Mouse (Mus musculus) midbrain, embryonic 12.5 days (tissue): ENCODE measurements around the gene Mettl7a3. TPM values are rescaled to one million over a fixed set of nuclear protein-coding genes. Genes with fewer than 3 reads are reported as not detected.
"Not testable (repeated sequence)": the region's sequence is repeated elsewhere in the genome, so short reads cannot be mapped to it uniquely, and the experiment has no call there.

Experiments
- ATAC-seq: fragments of 200-750 bp; cut with Nextera tagmentation; 2 replicates; pipeline ENCODE4 v1.8.0; 2017; ENCODE audit warnings: low read depth, moderate TSS enrichment, moderate library complexity; ENCODE audit not compliant: low FRiP score
- H3K27ac ChIP-seq: fragments of 300-500 bp; sonication (generic); replicated peaks from 2 replicates; pipeline ENCODE4 v1.5.1; 2016; ENCODE audit warnings: mild to moderate bottlenecking
- H3K27me3 ChIP-seq: fragments of 300-500 bp; sonication (generic); 2 replicates; pipeline ENCODE4 v1.6.1; 2016; ENCODE audit warnings: mild to moderate bottlenecking
- H3K36me3 ChIP-seq: fragments of 300-500 bp; sonication (generic); 2 replicates; pipeline ENCODE4 v1.6.1; 2016
- H3K4me1 ChIP-seq: fragments of 300-500 bp; sonication (generic); 2 replicates; pipeline ENCODE4 v1.6.1; 2016
- H3K4me2 ChIP-seq: fragments of 300-500 bp; sonication (generic); replicated peaks from 2 replicates; pipeline ENCODE4 v1.6.1; 2016; ENCODE audit warnings: mild to moderate bottlenecking, moderate library complexity
- H3K4me3 ChIP-seq: fragments of 300-500 bp; sonication (generic); 2 replicates; pipeline ENCODE4 v1.5.1; 2016; ENCODE audit warnings: mild to moderate bottlenecking
- H3K9ac ChIP-seq: fragments of 300-500 bp; sonication (generic); replicated peaks from 2 replicates; pipeline ENCODE4 v1.6.1; 2016; ENCODE audit warnings: mild to moderate bottlenecking, moderate library complexity
- H3K9me3 ChIP-seq: fragments of 300-500 bp; sonication (generic); 2 replicates; pipeline ENCODE4 v1.6.1; 2016; ENCODE audit warnings: mild to moderate bottlenecking
- WGBS: fragments of 180-500 bp; shearing (Covaris S2); methylation state at CpG from one replicate; pipeline ENCODE4 v1.1.7; 2016; 5-methylcytosine and 5-hydroxymethylcytosine counted together
- polyA plus RNA-seq: library from polyadenylated mRNA; unstranded; fragments of >200 nt; fragmentation: Nextera tagmentation; extraction: Ambion mirVana; gene quantifications from 2 replicates; pipeline ENCODE4 v1.2.1, GENCODE M21; 2016

The Mettl7a3 gene
- not detected in 2 replicates for polyA plus RNA-seq

GRCm38 (mm10) chr15:100334629-100335028, at the start of gene Mettl7a3:
Gene Mettl7a3 (plus strand): TSS chr15:100334929.
- Histone ChIP-seq H3K9me3 (no peaks in the 10 kb centered on the region), H3K36me3 (no peaks in the 10 kb centered on the region), H3K27me3 (no peaks in the 10 kb centered on the region), H3K27ac (no peak within 1 kb of the TSS), H3K4me1 (no peaks in the 10 kb centered on the region), H3K4me3 (no peak within 1 kb of the TSS), H3K4me2 (no peak within 1 kb of the TSS), H3K9ac (no peak within 1 kb of the TSS)
- ATAC-seq, result no peak
- 87% methylated on average over 10 of the region's 10 CpGs for WGBS

GRCm38 (mm10) chr15:100288980-100289379, 45.7 kb upstream of the Mettl7a3 start:
- H3K9ac ChIP-seq, result no peak overlapping the region
- 93% methylated on average over 6 of the region's 6 CpGs for WGBS
- no peaks in the 10 kb centered on the region for H3K9me3 ChIP-seq
- no peak overlapping the region for H3K4me2 ChIP-seq
- H3K36me3 ChIP-seq, result no peaks in the 10 kb centered on the region
- ATAC-seq, result no peak
- no peak overlapping the region for H3K27ac ChIP-seq
- H3K27me3 ChIP-seq, result no peaks in the 10 kb centered on the region
- H3K4me3 ChIP-seq, result no peak overlapping the region
- H3K4me1 ChIP-seq, result no peaks in the 10 kb centered on the region

DNA sequence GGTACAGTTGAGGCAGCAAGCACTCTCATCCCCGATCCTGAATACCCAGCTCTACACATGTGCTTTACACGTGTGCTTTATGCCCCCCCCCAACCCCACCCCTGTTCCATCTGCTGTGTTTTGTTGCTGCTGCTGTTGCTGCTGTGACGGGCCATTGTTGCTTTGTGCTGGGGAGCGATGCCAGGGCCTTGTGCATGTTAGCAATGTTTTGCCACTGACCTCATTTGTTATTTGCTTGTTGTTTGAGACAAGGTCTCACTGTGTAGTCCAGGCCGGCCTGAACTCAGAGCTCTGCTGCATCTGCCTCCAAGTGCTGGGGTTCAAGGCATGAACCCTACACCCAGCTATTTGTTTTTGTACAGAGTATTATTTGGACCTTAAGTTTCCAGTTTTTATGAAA, 43.9 kb upstream of the Mettl7a3 start:
- Histone ChIP-seq H3K36me3 (no peaks in the 10 kb centered on the region), H3K9ac (no peak overlapping the region), H3K27ac (no peak overlapping the region), H3K4me1 (no peaks in the 10 kb centered on the region), H3K4me3 (no peak overlapping the region), H3K4me2 (no peak overlapping the region), H3K27me3 (no peaks in the 10 kb centered on the region), H3K9me3 (no peaks in the 10 kb centered on the region)
- 78% methylated on average over 5 of the region's 5 CpGs for WGBS
- ATAC-seq, result no peak

GRCm38 (mm10) chr15:100292326-100292725, 42.4 kb upstream of the Mettl7a3 start:
- H3K4me1 ChIP-seq, result no peaks in the 10 kb centered on the region
- H3K27me3 ChIP-seq, result no peaks in the 10 kb centered on the region
- no peaks in the 10 kb centered on the region for H3K9me3 ChIP-seq
- no peak overlapping the region for H3K9ac ChIP-seq
- H3K4me3 ChIP-seq, result no peak overlapping the region
- no peak overlapping the region for H3K4me2 ChIP-seq
- whole genome bisulfite sequencing, result 82% methylated on average over 7 of the region's 7 CpGs
- no peak overlapping the region for H3K27ac ChIP-seq
- no peak for ATAC-seq
- no peaks in the 10 kb centered on the region for H3K36me3 ChIP-seq

DNA sequence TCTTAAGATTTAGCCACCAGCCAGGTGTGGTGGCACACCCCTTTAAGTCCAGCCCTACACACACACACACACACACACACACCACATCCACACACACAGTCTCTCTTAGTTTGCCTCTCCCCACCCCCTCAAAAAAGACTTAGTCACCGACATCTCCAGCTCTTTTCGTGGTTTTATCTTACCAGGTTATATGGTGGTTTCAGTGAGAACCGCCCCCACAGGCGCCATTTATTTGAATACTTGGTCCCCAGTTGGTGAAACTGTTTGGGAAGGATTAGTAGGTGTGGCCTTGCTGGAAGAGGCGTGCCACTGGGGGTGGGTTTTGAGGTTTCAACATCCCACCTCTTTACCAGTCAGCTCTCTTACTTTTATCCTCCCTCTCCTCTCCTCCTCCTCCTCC, 36.9 kb upstream of the Mettl7a3 start:
- H3K4me2 ChIP-seq, result no peak overlapping the region
- no peaks in the 10 kb centered on the region for H3K36me3 ChIP-seq
- H3K9ac ChIP-seq, result no peak overlapping the region
- no peaks in the 10 kb centered on the region for H3K9me3 ChIP-seq
- H3K4me1 ChIP-seq, result no peaks in the 10 kb centered on the region
- 91% methylated on average over 5 of the region's 5 CpGs for WGBS
- no peak overlapping the region for H3K4me3 ChIP-seq
- no peaks in the 10 kb centered on the region for H3K27me3 ChIP-seq
- no peak overlapping the region for H3K27ac ChIP-seq
- no peak for ATAC-seq

- H3K27me3 ChIP-seq, result no peaks in the 10 kb centered on the region
- H3K9me3 ChIP-seq, result no peaks in the 10 kb centered on the region
- peaks cover 7% of the 10 kb centered on the region; the same call in 1 of the 2 replicates for H3K4me1 ChIP-seq
- no peak overlapping the region for H3K27ac ChIP-seq
- no peak for ATAC-seq
- WGBS, result 87% methylated on average over 6 of the region's 6 CpGs
- H3K4me3 ChIP-seq, result no peak overlapping the region
- no peak overlapping the region for H3K4me2 ChIP-seq
- no peak overlapping the region for H3K9ac ChIP-seq
- no peaks in the 10 kb centered on the region for H3K36me3 ChIP-seq
Measured at GRCm38 (mm10) chr15:100300499-100300898, 34.2 kb upstream of the Mettl7a3 start.

- Histone ChIP-seq H3K36me3 (no peaks in the 10 kb centered on the region), H3K4me3 (no peak overlapping the region), H3K27me3 (no peaks in the 10 kb centered on the region), H3K9me3 (no peaks in the 10 kb centered on the region), H3K9ac (no peak overlapping the region), H3K27ac (no peak overlapping the region), H3K4me1 (peaks cover 7% of the 10 kb centered on the region; the same call in 1 of the 2 replicates), H3K4me2 (no peak overlapping the region)
- no peak for ATAC-seq
- 69% methylated on average over 15 of the region's 15 CpGs for whole genome bisulfite sequencing
Measured at GRCm38 (mm10) chr15:100301556-100301955, 33.2 kb upstream of the Mettl7a3 start.

DNA sequence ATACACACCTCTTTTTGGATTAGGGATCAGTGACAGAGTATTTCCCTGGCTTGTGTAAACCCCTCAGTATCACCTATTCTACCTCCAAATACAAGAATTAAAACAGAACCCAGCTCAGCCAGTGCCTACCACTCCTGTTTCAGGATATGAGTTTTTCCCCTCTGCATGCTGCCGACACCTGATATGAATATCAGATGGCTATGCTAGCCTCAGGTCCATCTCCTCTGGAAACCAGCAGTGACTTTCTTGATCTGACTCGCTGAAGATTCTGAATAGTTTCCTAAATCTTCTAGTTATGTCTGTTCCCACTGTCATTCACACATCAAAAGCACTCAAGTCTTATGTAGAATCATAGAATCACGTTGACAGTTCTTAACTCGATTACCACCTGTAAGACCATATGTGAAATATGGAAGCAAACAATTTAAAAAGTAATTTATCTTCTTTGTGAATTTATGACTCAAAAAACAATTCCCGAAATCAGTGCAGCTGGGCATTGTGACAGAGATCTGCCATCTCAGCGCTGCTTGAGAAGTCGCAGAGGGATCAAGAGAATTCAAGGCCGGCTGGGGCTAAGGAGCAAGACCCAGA, 31.2 kb upstream of the Mettl7a3 start:
- H3K9ac ChIP-seq, result peak overlapping the region; percentile 65; the same call in 1 of the 2 replicates
- peaks cover 7% of the 10 kb centered on the region; the same call in 1 of the 2 replicates for H3K4me1 ChIP-seq
- ATAC-seq, result no peak
- H3K9me3 ChIP-seq, result no peaks in the 10 kb centered on the region
- no peaks in the 10 kb centered on the region for H3K36me3 ChIP-seq
- H3K27ac ChIP-seq, result peak overlapping the region; percentile 85
- WGBS, result 55% methylated on average over 8 of the region's 8 CpGs
- peak overlapping the region; percentile 68 for H3K4me2 ChIP-seq
- no peaks in the 10 kb centered on the region for H3K27me3 ChIP-seq
- H3K4me3 ChIP-seq, result peak overlapping the region; percentile 52; the same call in 1 of the 2 replicates

- H3K9ac ChIP-seq, result peak within 1 kb of the TSS; percentile 65
- H3K4me2 ChIP-seq, result peak within 1 kb of the TSS; percentile 68
- peak within 1 kb of the TSS; percentile 85 for H3K27ac ChIP-seq
- H3K4me1 ChIP-seq, result peaks cover 7% of the 10 kb centered on the region; the same call in 1 of the 2 replicates
- peak; percentile 84 for ATAC-seq
- no peaks in the 10 kb centered on the region for H3K9me3 ChIP-seq
- H3K27me3 ChIP-seq, result no peaks in the 10 kb centered on the region
- peak within 1 kb of the TSS; percentile 52 for H3K4me3 ChIP-seq
- H3K36me3 ChIP-seq, result no peaks in the 10 kb centered on the region
- WGBS, result 3% methylated on average over 21 of the region's 30 CpGs
Measured at GRCm38 (mm10) chr15:100304019-100304991, 30.4 kb upstream of the Mettl7a3 start, which contains the start of gene Mettl7a1. Gene Mettl7a1 (plus strand): TSS chr15:100304140.

DNA sequence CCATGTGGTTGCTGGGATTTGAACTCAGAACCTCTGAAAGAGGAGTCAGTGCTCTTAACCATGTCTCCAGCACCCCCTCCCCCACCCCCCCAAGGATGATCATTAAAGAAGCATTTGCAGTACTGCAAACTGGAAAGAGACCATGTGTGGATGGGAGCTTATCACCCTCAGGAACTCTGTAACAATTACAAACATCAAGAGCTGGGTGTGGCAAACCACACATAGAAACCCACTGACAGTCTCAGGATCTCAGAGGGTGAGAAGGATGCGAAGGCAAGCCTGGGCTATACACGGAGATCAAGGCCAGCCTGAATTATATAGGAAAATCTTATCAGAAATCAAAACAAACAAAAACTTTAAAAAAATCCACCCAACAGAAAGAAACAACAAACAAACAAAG, 28.5 kb upstream of the Mettl7a3 start:
- ATAC-seq, result no peak
- 90% methylated on average over 2 of the region's 2 CpGs for WGBS
- no peak overlapping the region for H3K9ac ChIP-seq

GRCm38 (mm10) chr15:100307438-100308096, 27.2 kb upstream of the Mettl7a3 start:
- H3K4me2 ChIP-seq, H3K4me1 ChIP-seq, H3K9me3 ChIP-seq, H3K27me3 ChIP-seq, H3K27ac ChIP-seq, H3K9ac ChIP-seq, ATAC-seq, H3K4me3 ChIP-seq, H3K36me3 ChIP-seq: not testable (repeated sequence)
- WGBS, result 51% methylated on average over 11 of the region's 11 CpGs

More for the DNA sequence above, 28.5 kb upstream of the Mettl7a3 start:
- H3K4me3 ChIP-seq, result no peak overlapping the region
- H3K27ac ChIP-seq, result no peak overlapping the region
- H3K36me3 ChIP-seq, result no peaks in the 10 kb centered on the region
- no peaks in the 10 kb centered on the region for H3K9me3 ChIP-seq
- peaks cover 7% of the 10 kb centered on the region; the same call in 1 of the 2 replicates for H3K4me1 ChIP-seq
- no peaks in the 10 kb centered on the region for H3K27me3 ChIP-seq
- H3K4me2 ChIP-seq, result no peak overlapping the region
